Mouse (Mus musculus) left cerebral cortex, postnatal 36 days (tissue): ENCODE measurements around the gene Lca5. TPM values are rescaled to one million over a fixed set of nuclear protein-coding genes. Genes with fewer than 3 reads are reported as not detected.

Experiments
- DNase-seq, 2 experiments: peaks; one replicate each; pipeline ENCODE4 v3.0.0; 2021 to 2022; ENCODE audit warnings: low spot score in 2 of 2, mixed read lengths in 1 of 2
- intact Hi-C: fragments of 180-260 bp; cut with DNase I; formaldehyde crosslinking; loops from one replicate; pipeline ENCODE4 v1.15.1; 2025
- total RNA-seq, 2 experiments: library from RNA; stranded (reverse); gene quantifications; 2 replicates each; pipeline ENCODE4 v1.2.3; 2021

Gene Lca5
- total RNA-seq, 2 experiments from 2014 or later: 17.9 to 18.6 TPM

DNA sequence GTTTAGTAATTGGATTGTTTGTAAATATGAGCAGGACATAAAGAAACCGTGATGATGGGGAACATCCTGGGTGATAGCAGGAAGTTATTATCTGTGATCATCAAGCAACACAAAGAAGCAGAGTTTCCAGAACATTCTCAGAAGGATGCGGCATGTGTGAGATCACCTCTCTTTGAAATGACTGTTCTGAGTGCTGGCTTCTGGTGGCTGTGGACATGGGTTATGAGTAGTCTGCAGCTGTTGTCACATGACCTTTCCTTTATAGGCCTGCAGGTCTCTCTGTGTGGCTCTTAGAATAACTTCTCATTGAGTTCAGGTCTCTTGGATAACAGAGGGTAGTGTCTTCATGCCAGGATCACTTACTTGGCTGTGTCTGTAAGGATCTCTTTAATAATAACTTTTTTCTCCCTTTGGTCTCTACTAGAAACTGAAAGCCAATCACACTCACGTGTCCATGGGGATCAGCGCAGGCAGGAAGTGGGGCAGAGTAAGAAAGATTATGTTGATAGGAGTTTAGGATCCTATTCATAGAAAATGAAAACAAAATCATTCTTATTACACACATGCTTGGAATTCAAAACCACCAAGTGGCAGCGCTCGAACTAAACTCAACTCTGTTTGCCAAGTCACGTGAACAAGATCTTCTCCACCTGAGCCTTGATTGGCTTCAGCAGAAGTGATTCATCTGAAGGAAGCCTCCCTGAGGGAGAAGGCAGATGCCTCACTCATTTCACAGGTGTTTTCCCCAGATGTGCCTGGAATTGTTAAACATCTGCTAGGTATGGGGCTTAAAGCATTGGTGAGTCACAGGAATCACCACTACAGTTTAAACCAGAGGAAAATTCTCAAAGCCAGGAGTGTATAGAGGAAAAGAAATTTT lies 98.2 kb downstream of the Lca5 start:
- no peak for DNase-seq
- intact Hi-C loops: no loop called here

Other genes with a start within 250 kb of the Lca5 start
- gene Sh3bgrl2, start 107.2 kb upstream of the Lca5 start, total RNA-seq: 10 to 100 TPM; 35.2 to 35.5 TPM